Mouse (Mus musculus): ENCODE measurements around the gene Nmd3.

DNA sequence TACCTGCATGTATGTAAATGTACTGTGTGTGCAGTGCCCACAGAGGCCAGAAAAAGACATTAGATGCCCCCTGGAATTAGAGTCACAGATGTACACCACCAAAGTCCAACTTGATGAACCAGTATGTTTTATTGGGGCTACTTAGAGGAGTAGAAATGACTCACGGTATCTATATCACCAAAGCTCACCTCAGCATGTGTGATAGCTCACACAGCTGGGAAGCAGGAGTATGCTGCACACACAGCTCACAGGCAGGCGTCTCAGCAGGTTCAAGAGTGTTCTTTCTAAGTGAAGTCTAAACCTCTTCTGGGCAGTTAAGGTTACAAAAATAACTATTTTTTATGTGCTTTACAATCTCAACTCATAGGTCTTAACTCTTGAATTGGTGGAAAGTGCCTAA is 12.2 kb downstream of the Nmd3 start:
- TF ChIP-seq CTCF (IDR thresholded peaks at IDR 0.05; ENCODE audit: insufficient read depth, low read depth, low read length) (no peak), POLR2A (IDR thresholded peaks at IDR 0.05; ENCODE audit: insufficient read depth, low read depth, low read length) (no peak)
